Mouse (Mus musculus) T-cell, adult 66 days (primary cell): ENCODE data around the gene Apold1. TPM values are rescaled to one million over a fixed set of nuclear protein-coding genes. Genes with fewer than 3 reads are reported as not detected.

Experiments
- total RNA-seq, 2 experiments: library from RNA; stranded (reverse); gene quantifications; 3 replicates in 1 of 2; 4 replicates in 1 of 2; pipeline ENCODE4 v1.2.4; 2023

Gene Apold1
- under 1 TPM in 1 of 2 experiments, not detected in 1; 0.20 TPM for total RNA-seq

GRCm38 (mm10) chr6:134981231-134982062, at the start of gene Apold1:
Gene Apold1 (plus strand): TSS chr6:134981718.

GRCm38 (mm10) chr6:135011048-135011733, 29.7 kb downstream of the Apold1 start, which contains the start of gene Ddx47:
Gene Ddx47 (plus strand): TSS chr6:135011612.

Other genes starting within 250 kb of the Apold1 start
- 1 to 10 TPM; 1.9 to 2.9 TPM for gene Dusp16, start 189.1 kb upstream of the Apold1 start, total RNA-seq
- gene Crebl2, start 151.6 kb upstream of the Apold1 start, total RNA-seq, result 10 to 100 TPM; 25.3 to 27.4 TPM
- gene Gpr19, start 83.1 kb upstream of the Apold1 start, total RNA-seq, result 10 to 100 TPM; 13.0 to 16.5 TPM
- 100 to 1,000 TPM; 189 to 215 TPM for gene Cdkn1b, start 61.3 kb upstream of the Apold1 start, total RNA-seq
- 100 to 1,000 TPM; 147 to 154 TPM for gene Ddx47, start 29.9 kb downstream of the Apold1 start, total RNA-seq
- gene Gprc5a, start 83.9 kb downstream of the Apold1 start, total RNA-seq, result under 1 TPM in 1 of 2 experiments, not detected in 1; 0.36 TPM
- gene Gprc5d, start 136.6 kb downstream of the Apold1 start, total RNA-seq, result not detected
- gene Fam234b, start 216.3 kb downstream of the Apold1 start, total RNA-seq, result 10 to 100 TPM; 23.9 to 24.9 TPM
- 10 to 100 TPM; 21.9 to 35.9 TPM for gene Hebp1, start 216.3 kb downstream of the Apold1 start, total RNA-seq